Mouse (Mus musculus) megakaryocyte, embryonic 14.5 days (primary cell): ENCODE measurements at regions not wholly inside any gene's neighbourhood (a gene's known extent, or its start where the extent isn't known, plus 50 kb on each side); places are given as distances from the start of the nearest gene placed in this dataset.

Source experiments
- FLI1 ChIP-seq: IDR thresholded peaks from 2 replicates; pipeline ENCODE4 v1.6.1; 2012; ENCODE audit warnings: low read length, inconsistent platforms, mixed read lengths
- GATA1 ChIP-seq: IDR thresholded peaks from 3 replicates; pipeline ENCODE4 v1.6.1; 2012; ENCODE audit warnings: mixed read lengths, low read length, inconsistent platforms, borderline replicate concordance

GRCm38 (mm10) chr11:25330696-25331095, 879.9 kb downstream of the 5730522E02Rik start:
- TF ChIP-seq FLI1, result no peak
- TF ChIP-seq GATA1, result no peak
